Mouse (Mus musculus): ENCODE results near the gene Fhod1. TPM values are rescaled to one million over a fixed set of nuclear protein-coding genes. Genes with fewer than 3 reads are reported as not detected.

Gene Fhod1
- total and polyA plus RNA-seq, 2 experiments: 1.7 to 7.8 TPM

- 32% methylated on average over 23 of the region's 23 CpGs for WGBS
- Histone ChIP-seq H3K36me3 (ENCODE audit: control insufficient read depth, insufficient read depth, low read length) (no peaks in the 10 kb centered on the region), H3K9ac (ENCODE audit: low read depth, low read length) (no peak overlapping the region), H3K4me3 (ENCODE audit: insufficient read depth, low read depth, low read length) (no peak overlapping the region), H3K79me2 (ENCODE audit: control insufficient read depth, insufficient read depth, low read length) (no peaks in the 10 kb centered on the region), H3K4me1 (ENCODE audit: control insufficient read depth, insufficient read depth, low read length) (peaks cover 6% of the 10 kb centered on the region), H3K27ac (replicated peaks; ENCODE audit: insufficient read depth, low read depth, low read length) (no peak overlapping the region), H3K27me3 (ENCODE audit: control insufficient read depth, insufficient read depth, low read length) (no peaks in the 10 kb centered on the region)
- DNase-seq (ENCODE audit: extremely low read depth, low read depth, low spot score): peak; percentile 65
- peak; percentile 98 for TF ChIP-seq CTCF (IDR thresholded peaks at IDR 0.05; ENCODE audit: low read depth, low read length)
- no peak for TF ChIP-seq POLR2A (IDR thresholded peaks at IDR 0.05; ENCODE audit: extremely low read depth, insufficient read depth, low read length)
Measured at GRCm38 (mm10) chr8:105283074-105283473, 64.7 kb downstream of the Fhod1 start.

GRCm38 (mm10) chr8:105282239-105282638, 65.5 kb downstream of the Fhod1 start:
- DNase-seq (ENCODE audit: extremely low read depth, low read depth, low spot score): no peak
- TF ChIP-seq CTCF (IDR thresholded peaks at IDR 0.05; ENCODE audit: low read depth, low read length): no peak
- no peak for TF ChIP-seq POLR2A (IDR thresholded peaks at IDR 0.05; ENCODE audit: extremely low read depth, insufficient read depth, low read length)
- Histone ChIP-seq H3K36me3 (ENCODE audit: control insufficient read depth, insufficient read depth, low read length) (no peaks in the 10 kb centered on the region), H3K27me3 (ENCODE audit: control insufficient read depth, insufficient read depth, low read length) (no peaks in the 10 kb centered on the region), H3K4me3 (ENCODE audit: insufficient read depth, low read depth, low read length) (no peak overlapping the region), H3K27ac (replicated peaks; ENCODE audit: insufficient read depth, low read depth, low read length) (no peak overlapping the region), H3K9ac (ENCODE audit: low read depth, low read length) (no peak overlapping the region), H3K79me2 (ENCODE audit: control insufficient read depth, insufficient read depth, low read length) (no peaks in the 10 kb centered on the region), H3K4me1 (ENCODE audit: control insufficient read depth, insufficient read depth, low read length) (peaks cover 6% of the 10 kb centered on the region)
- 91% methylated on average over 4 of the region's 4 CpGs for WGBS

GRCm38 (mm10) chr8:105281821-105282220, 65.9 kb downstream of the Fhod1 start:
- no peaks in the 10 kb centered on the region for H3K79me2 ChIP-seq (ENCODE audit: control insufficient read depth, insufficient read depth, low read length)
- H3K27ac ChIP-seq (replicated peaks; ENCODE audit: insufficient read depth, low read depth, low read length): no peak overlapping the region
- TF ChIP-seq POLR2A (IDR thresholded peaks at IDR 0.05; ENCODE audit: extremely low read depth, insufficient read depth, low read length) (no peak), CTCF (IDR thresholded peaks at IDR 0.05; ENCODE audit: low read depth, low read length) (no peak)
- no peak overlapping the region for H3K9ac ChIP-seq (ENCODE audit: low read depth, low read length)
- WGBS: 95% methylated on average over 12 of the region's 12 CpGs
- H3K36me3 ChIP-seq (ENCODE audit: control insufficient read depth, insufficient read depth, low read length): no peaks in the 10 kb centered on the region
- H3K27me3 ChIP-seq (ENCODE audit: control insufficient read depth, insufficient read depth, low read length): no peaks in the 10 kb centered on the region
- DNase-seq (ENCODE audit: extremely low read depth, low read depth, low spot score): no peak
- no peak overlapping the region for H3K4me3 ChIP-seq (ENCODE audit: insufficient read depth, low read depth, low read length)
- H3K4me1 ChIP-seq (ENCODE audit: control insufficient read depth, insufficient read depth, low read length): peaks cover 6% of the 10 kb centered on the region

GRCm38 (mm10) chr8:105280567-105280966, 67.2 kb downstream of the Fhod1 start:
- Histone ChIP-seq H3K4me3 (ENCODE audit: insufficient read depth, low read depth, low read length) (no peak overlapping the region), H3K79me2 (ENCODE audit: control insufficient read depth, insufficient read depth, low read length) (no peaks in the 10 kb centered on the region), H3K27me3 (ENCODE audit: control insufficient read depth, insufficient read depth, low read length) (no peaks in the 10 kb centered on the region), H3K4me1 (ENCODE audit: control insufficient read depth, insufficient read depth, low read length) (peaks cover 6% of the 10 kb centered on the region), H3K9ac (ENCODE audit: low read depth, low read length) (no peak overlapping the region), H3K36me3 (ENCODE audit: control insufficient read depth, insufficient read depth, low read length) (no peaks in the 10 kb centered on the region), H3K27ac (replicated peaks; ENCODE audit: insufficient read depth, low read depth, low read length) (no peak overlapping the region)
- WGBS: 89% methylated on average over 3 of the region's 3 CpGs
- TF ChIP-seq CTCF (IDR thresholded peaks at IDR 0.05; ENCODE audit: low read depth, low read length) (no peak), POLR2A (IDR thresholded peaks at IDR 0.05; ENCODE audit: extremely low read depth, insufficient read depth, low read length) (no peak)
- DNase-seq (ENCODE audit: extremely low read depth, low read depth, low spot score): no peak

Other genes starting within 250 kb of the Fhod1 start
- gene Ces4a, start 216.2 kb downstream of the Fhod1 start, total RNA-seq (2014; rRNA removed): 0.13 and 0.55 TPM in 2 replicates
- gene Ces4a, start 216.2 kb downstream of the Fhod1 start, polyA plus RNA-seq (2012; rRNA removed): 0.09 and 0.93 TPM in 2 replicates
- gene Cbfb, start 177.3 kb downstream of the Fhod1 start, total RNA-seq (2014; rRNA removed): 13.2 and 15.7 TPM in 2 replicates
- gene Cbfb, start 177.3 kb downstream of the Fhod1 start, polyA plus RNA-seq (2012; rRNA removed): 1.8 and 2.8 TPM in 2 replicates
- gene D230025D16Rik, start 122.8 kb downstream of the Fhod1 start, total RNA-seq (2014; rRNA removed): 67.3 and 67.5 TPM in 2 replicates
- 39.0 and 54.9 TPM in 2 replicates for gene D230025D16Rik, start 122.8 kb downstream of the Fhod1 start, polyA plus RNA-seq (2012; rRNA removed)
- 0.74 and 0.87 TPM in 2 replicates for gene B3gnt9, start 92.8 kb downstream of the Fhod1 start, total RNA-seq (2014; rRNA removed)
- gene B3gnt9, start 92.8 kb downstream of the Fhod1 start, polyA plus RNA-seq (2012; rRNA removed): 1.2 and 1.4 TPM in 2 replicates
- gene Tradd, start 83.3 kb downstream of the Fhod1 start, total RNA-seq (2014; rRNA removed): 11.8 and 12.3 TPM in 2 replicates
- 16.1 and 18.6 TPM in 2 replicates for gene Tradd, start 83.3 kb downstream of the Fhod1 start, polyA plus RNA-seq (2012; rRNA removed)
- gene Fbxl8, start 83.3 kb downstream of the Fhod1 start, total RNA-seq (2014; rRNA removed): 1.9 and 3.4 TPM in 2 replicates
- 6.7 and 7.3 TPM in 2 replicates for gene Fbxl8, start 83.3 kb downstream of the Fhod1 start, polyA plus RNA-seq (2012; rRNA removed)
- gene Hsf4, start 78.2 kb downstream of the Fhod1 start, total RNA-seq (2014; rRNA removed): 4.4 and 4.8 TPM in 2 replicates
- gene Hsf4, start 78.2 kb downstream of the Fhod1 start, polyA plus RNA-seq (2012; rRNA removed): 9.4 and 11.0 TPM in 2 replicates
- 0.27 and 0.37 TPM in 2 replicates for gene Nol3, start 71.8 kb downstream of the Fhod1 start, total RNA-seq (2014; rRNA removed)
- gene Nol3, start 71.8 kb downstream of the Fhod1 start, polyA plus RNA-seq (2012; rRNA removed): 0.40 and 0.43 TPM in 2 replicates
- 0.46 and 1.0 TPM in 2 replicates for gene 4931428F04Rik, start 58.1 kb downstream of the Fhod1 start, total RNA-seq (2014; rRNA removed)
- gene 4931428F04Rik, start 58.1 kb downstream of the Fhod1 start, polyA plus RNA-seq (2012; rRNA removed): 0.92 and 1.7 TPM in 2 replicates
- 3.6 TPM in 2 replicates for gene Exoc3l, start 51.9 kb downstream of the Fhod1 start, total RNA-seq (2014; rRNA removed)
- 4.6 and 9.3 TPM in 2 replicates for gene Exoc3l, start 51.9 kb downstream of the Fhod1 start, polyA plus RNA-seq (2012; rRNA removed)
- gene E2f4, start 50.3 kb downstream of the Fhod1 start, total RNA-seq (2014; rRNA removed): 4.4 and 7.2 TPM in 2 replicates
- gene E2f4, start 50.3 kb downstream of the Fhod1 start, polyA plus RNA-seq (2012; rRNA removed): 41.7 and 59.0 TPM in 2 replicates
- gene Elmo3, start 42.4 kb downstream of the Fhod1 start, total RNA-seq (2014; rRNA removed): 16.8 and 19.5 TPM in 2 replicates
- gene Elmo3, start 42.4 kb downstream of the Fhod1 start, polyA plus RNA-seq (2012; rRNA removed): 32.4 and 33.4 TPM in 2 replicates
- gene Lrrc29, start 21.7 kb downstream of the Fhod1 start, total RNA-seq (2014; rRNA removed): 3.0 and 3.2 TPM in 2 replicates
- gene Lrrc29, start 21.7 kb downstream of the Fhod1 start, polyA plus RNA-seq (2012; rRNA removed): 7.9 and 12.9 TPM in 2 replicates
- 97.9 and 104 TPM in 2 replicates for gene Tmem208, start 21.6 kb downstream of the Fhod1 start, total RNA-seq (2014; rRNA removed)
- 87.5 and 90.9 TPM in 2 replicates for gene Tmem208, start 21.6 kb downstream of the Fhod1 start, polyA plus RNA-seq (2012; rRNA removed)
- gene Slc9a5, start 890 bp upstream of the Fhod1 start, total RNA-seq (2014; rRNA removed): under 0.01 and 0.20 TPM in 2 replicates
- 0.15 and 0.53 TPM in 2 replicates for gene Slc9a5, start 890 bp upstream of the Fhod1 start, polyA plus RNA-seq (2012; rRNA removed)
- gene Plekhg4, start 25.3 kb upstream of the Fhod1 start, total RNA-seq (2014; rRNA removed): under 0.01 and 0.13 TPM in 2 replicates
- 0.09 TPM in 1 of 2 replicates, not detected in the other for gene Plekhg4, start 25.3 kb upstream of the Fhod1 start, polyA plus RNA-seq (2012; rRNA removed)
- not detected in 2 replicates for gene Kctd19, start 65.5 kb upstream of the Fhod1 start, total RNA-seq (2014; rRNA removed)
- not detected in 2 replicates for gene Kctd19, start 65.5 kb upstream of the Fhod1 start, polyA plus RNA-seq (2012; rRNA removed)
- gene Lrrc36, start 65.6 kb upstream of the Fhod1 start, total RNA-seq (2014; rRNA removed): not detected in 2 replicates
- not detected in 2 replicates for gene Lrrc36, start 65.6 kb upstream of the Fhod1 start, polyA plus RNA-seq (2012; rRNA removed)
- gene Tppp3, start 123.6 kb upstream of the Fhod1 start, total RNA-seq (2014; rRNA removed): 0.47 and 0.65 TPM in 2 replicates
- 0.51 and 0.80 TPM in 2 replicates for gene Tppp3, start 123.6 kb upstream of the Fhod1 start, polyA plus RNA-seq (2012; rRNA removed)
- gene Zdhhc1, start 148.9 kb upstream of the Fhod1 start, total RNA-seq (2014; rRNA removed): 1.9 and 2.3 TPM in 2 replicates
- gene Zdhhc1, start 148.9 kb upstream of the Fhod1 start, polyA plus RNA-seq (2012; rRNA removed): 2.3 and 4.5 TPM in 2 replicates
- gene Hsd11b2, start 170.8 kb upstream of the Fhod1 start, total RNA-seq (2014; rRNA removed): not detected in 2 replicates
- 0.09 and 0.12 TPM in 2 replicates for gene Hsd11b2, start 170.8 kb upstream of the Fhod1 start, polyA plus RNA-seq (2012; rRNA removed)
- gene Atp6v0d1, start 218.1 kb upstream of the Fhod1 start, total RNA-seq (2014; rRNA removed): 63.5 and 85.9 TPM in 2 replicates
- gene Atp6v0d1, start 218.1 kb upstream of the Fhod1 start, polyA plus RNA-seq (2012; rRNA removed): 77.2 and 82.0 TPM in 2 replicates

Data from liver, adult 2 months (tissue).